Mouse (Mus musculus): ENCODE measurements at regions not wholly inside any gene's neighbourhood (a gene's known extent, or its start where the extent isn't known, plus 50 kb on each side); places are given as distances from the start of the nearest gene placed in this dataset.

DNA sequence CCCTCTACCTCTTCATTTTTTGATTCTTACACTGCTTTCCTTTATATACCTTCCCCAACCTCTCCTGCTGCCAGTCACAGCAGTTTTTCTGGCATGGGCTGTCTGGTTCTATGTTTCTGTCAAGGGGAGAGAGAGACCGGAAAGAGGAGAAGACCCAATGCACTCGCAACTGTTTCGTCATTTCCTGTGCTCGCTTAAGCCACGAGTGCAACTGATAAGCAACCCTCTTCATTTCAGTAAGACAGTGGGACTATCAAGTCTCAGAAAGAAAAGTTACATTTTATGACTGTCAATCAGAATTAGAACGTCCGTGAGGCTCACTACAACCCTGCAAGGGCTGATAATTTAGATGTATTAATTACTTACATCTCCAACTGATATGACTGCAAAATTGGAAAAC is 312.2 kb downstream of the Etnk1 start:
- TF ChIP-seq EP300 (IDR thresholded peaks at IDR 0.05; ENCODE audit: low read depth) (no peak), CTCF (IDR thresholded peaks at IDR 0.05; ENCODE audit: low read depth) (no peak)

All from liver, postnatal 0 days (tissue).